Mouse (Mus musculus) kidney, adult 8-10 months (tissue): ENCODE results near the gene Erp29.

ENCODE experiments used
- DNase-seq, 2 experiments: peaks; one replicate each; pipeline ENCODE4 v3.0.0; 2022

The Erp29 gene

DNA sequence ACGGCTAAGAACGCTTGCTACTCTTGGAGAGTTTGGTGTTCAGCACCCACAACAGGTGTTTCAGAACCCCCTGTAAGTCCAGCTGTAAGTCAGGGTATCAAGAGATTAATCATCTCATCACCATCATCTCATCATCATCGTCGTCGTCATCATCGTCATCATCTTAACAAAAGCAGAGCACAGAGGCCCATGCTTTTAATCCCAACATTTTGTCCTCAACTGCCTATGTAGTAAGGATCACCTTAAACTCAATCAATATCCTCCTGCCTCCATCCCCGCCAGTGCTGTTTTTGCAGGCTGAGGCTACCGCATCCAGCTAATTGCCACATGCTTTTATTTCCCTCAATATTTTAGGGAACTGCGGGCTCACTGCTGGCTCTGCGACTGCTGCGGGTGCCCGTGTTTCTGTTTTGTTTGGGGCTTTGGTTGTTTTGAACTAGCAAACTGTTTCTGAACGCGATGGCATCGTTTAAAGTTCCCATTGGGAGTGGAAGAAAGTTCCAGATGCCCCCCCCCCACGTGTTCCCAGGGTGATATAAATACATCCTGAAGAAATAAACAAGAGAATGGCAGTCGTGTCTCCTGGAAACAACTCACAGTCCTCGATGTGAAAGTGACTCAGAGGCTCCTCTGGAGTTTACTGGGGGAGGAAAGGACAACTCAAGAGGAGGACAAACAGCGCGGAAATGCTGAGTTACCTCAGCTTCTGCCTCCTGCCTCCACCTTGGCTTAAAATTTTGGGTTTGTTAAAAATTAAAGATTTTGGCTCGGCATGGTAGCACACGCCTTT is 66.0 kb downstream of the Erp29 start:
- DNase-seq, result no peak

DNA sequence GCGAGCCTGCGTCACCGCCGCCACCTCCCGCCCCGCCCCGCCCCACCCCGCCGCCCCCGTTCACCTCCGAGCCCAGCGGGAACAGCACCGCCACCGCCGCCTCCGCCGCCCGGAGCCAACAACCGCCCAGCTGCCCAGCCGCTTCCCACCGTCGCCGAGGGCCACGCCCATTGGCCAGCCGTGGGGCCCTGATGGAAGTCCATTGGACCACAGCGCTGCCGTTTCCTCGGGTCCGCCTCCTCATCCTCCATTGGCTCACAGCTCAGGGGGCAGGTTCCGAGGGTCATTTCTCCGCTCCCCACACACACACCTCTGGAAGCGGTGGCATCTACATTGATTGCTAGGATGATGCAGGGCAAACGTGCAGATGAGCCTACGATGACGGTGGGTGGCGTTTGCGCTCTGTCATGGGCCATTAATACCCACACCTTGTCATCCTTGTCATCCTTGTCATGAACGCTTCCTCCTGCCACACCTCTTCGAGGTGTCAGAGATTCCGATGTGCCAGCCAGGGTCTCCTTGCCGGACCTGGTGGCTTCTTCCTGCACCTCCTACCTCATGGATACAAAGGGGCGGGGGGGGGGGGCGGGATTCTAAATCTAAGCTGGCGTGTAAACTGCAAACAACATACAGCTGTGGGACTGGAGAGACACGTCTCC is 66.7 kb downstream of the Erp29 start, which contains the start of gene Trafd1:
Trafd1 (minus strand) TSS at position 172 of the 659 bp plus-strand sequence.
- DNase-seq, result peak; percentile 96

GRCm38 (mm10) chr5:121384757-121385460 is 67.4 kb downstream of the Erp29 start:
- peak in 1 of 2 experiments; percentile 53 for DNase-seq

DNA sequence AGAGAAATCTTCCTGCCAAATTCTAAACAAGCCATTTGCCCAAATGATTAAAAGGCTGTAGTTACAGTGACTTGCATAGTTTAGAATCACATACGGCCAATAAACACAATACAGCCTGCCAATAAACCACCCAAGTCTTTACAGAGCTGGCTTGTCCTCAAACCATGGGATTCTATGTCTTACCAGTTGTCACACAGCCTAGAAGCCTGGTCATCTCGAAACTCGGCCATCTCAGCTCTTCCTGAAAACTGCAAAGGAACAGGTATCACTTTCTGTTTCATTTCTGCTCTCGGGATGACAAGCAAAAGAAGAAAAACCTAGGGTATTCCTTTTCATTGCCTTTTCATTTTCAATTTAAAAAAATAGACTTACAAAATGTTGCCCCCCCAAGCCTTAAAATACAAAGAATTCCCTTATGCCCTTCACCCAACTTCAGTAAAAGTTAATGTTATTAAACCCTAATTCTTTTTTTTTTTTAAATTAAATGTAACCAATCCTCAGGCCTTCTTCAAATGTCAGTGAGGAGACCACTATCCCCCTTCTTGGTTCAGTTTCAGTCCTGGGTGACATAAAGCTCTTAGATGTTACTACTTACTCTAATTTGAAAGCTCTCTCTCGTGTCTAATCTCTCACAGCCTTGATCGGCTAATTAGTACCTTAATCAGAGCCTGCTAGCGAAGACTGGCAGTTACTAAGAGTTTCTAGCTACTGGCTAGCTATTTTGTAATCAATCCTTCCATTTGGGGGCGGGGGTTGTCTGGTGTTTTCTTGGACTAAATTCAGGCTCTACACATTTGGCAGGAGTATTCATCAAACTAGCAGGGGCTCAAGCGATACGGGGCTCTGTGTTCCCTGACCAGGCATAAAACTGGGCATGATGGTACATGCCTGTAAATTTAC is 68.2 kb downstream of the Erp29 start:
- no peak for DNase-seq

GRCm38 (mm10) chr5:121380692-121381091 is 71.6 kb downstream of the Erp29 start:
- DNase-seq, result no peak

GRCm38 (mm10) chr5:121378678-121379256 is 73.5 kb downstream of the Erp29 start:
- no peak for DNase-seq
